Mouse (Mus musculus) skeletal muscle tissue, postnatal 0 days (tissue): ENCODE measurements around the gene Cd300c2. TPM values are rescaled to one million over a fixed set of nuclear protein-coding genes. Genes with fewer than 3 reads are reported as not detected.

ENCODE experiments used
- polyA plus RNA-seq: library from polyadenylated mRNA; unstranded; fragments of >200 nt; fragmentation: Nextera tagmentation; extraction: Ambion mirVana; gene quantifications from 2 replicates; pipeline ENCODE4 v1.2.1, GENCODE M21; 2015

The Cd300c2 gene
- 2.0 and 2.1 TPM in 2 replicates for polyA plus RNA-seq

GRCm38 (mm10) chr11:115001474-115002040 lies at the start of gene Cd300c2:
TSS of gene Cd300c2 (minus strand) at chr11:115001880.

GRCm38 (mm10) chr11:115048259-115048658 lies 46.6 kb upstream of the Cd300c2 start, which contains the start of gene Cd300ld3:
TSS of gene Cd300ld3 (minus strand) at chr11:115048409.

GRCm38 (mm10) chr11:115037669-115038068 lies 36.0 kb upstream of the Cd300c2 start, which contains the start of gene Cd300ld5:
TSS of gene Cd300ld5 (minus strand) at chr11:115037769.

GRCm38 (mm10) chr11:115026912-115027311 lies 25.2 kb upstream of the Cd300c2 start, which contains the start of gene Cd300ld4:
TSS of gene Cd300ld4 (minus strand) at chr11:115027012.

GRCm38 (mm10) chr11:115016093-115016492 lies 14.4 kb upstream of the Cd300c2 start, which contains the start of gene Cd300ld2:
TSS of gene Cd300ld2 (minus strand) at chr11:115016193.

GRCm38 (mm10) chr11:114989793-114990192 lies 11.9 kb downstream of the Cd300c2 start, which contains the start of gene Cd300ld:
TSS of gene Cd300ld (minus strand) at chr11:114989922.

GRCm38 (mm10) chr11:114968752-114969207 lies 32.9 kb downstream of the Cd300c2 start, which contains the start of gene Cd300c:
TSS of gene Cd300c (minus strand) at chr11:114969157.

Other genes with a start within 250 kb of the Cd300c2 start
- 0.41 and 0.81 TPM in 2 replicates for gene Kif19a, start 236.5 kb downstream of the Cd300c2 start, polyA plus RNA-seq
- 1.4 and 1.9 TPM in 2 replicates for gene Btbd17, start 205.9 kb downstream of the Cd300c2 start, polyA plus RNA-seq
- gene Gpr142, start 203.0 kb downstream of the Cd300c2 start, polyA plus RNA-seq, result not detected in 2 replicates
- gene Gprc5c, start 150.7 kb downstream of the Cd300c2 start, polyA plus RNA-seq, result 37.8 and 38.2 TPM in 2 replicates
- 1.3 and 2.7 TPM in 2 replicates for gene Cd300a, start 111.8 kb downstream of the Cd300c2 start, polyA plus RNA-seq
- 0.40 and 0.62 TPM in 2 replicates for gene Cd300lb, start 67.5 kb downstream of the Cd300c2 start, polyA plus RNA-seq
- not detected in 2 replicates for gene Cd300c, start 32.7 kb downstream of the Cd300c2 start, polyA plus RNA-seq
- 0.55 and 0.78 TPM in 2 replicates for gene Cd300ld, start 12.0 kb downstream of the Cd300c2 start, polyA plus RNA-seq
- gene Cd300ld2, start 14.3 kb upstream of the Cd300c2 start, polyA plus RNA-seq, result 0.16 TPM in 1 of 2 replicates, not detected in the other
- gene Cd300ld4, start 25.1 kb upstream of the Cd300c2 start, polyA plus RNA-seq, result not detected in 2 replicates
- not detected in 2 replicates for gene Cd300ld5, start 35.9 kb upstream of the Cd300c2 start, polyA plus RNA-seq
- gene Cd300ld3, start 46.5 kb upstream of the Cd300c2 start, polyA plus RNA-seq, result not detected in 2 replicates
- not detected in 2 replicates for gene Cd300e, start 60.3 kb upstream of the Cd300c2 start, polyA plus RNA-seq
- 1.1 and 1.5 TPM in 2 replicates for gene Rab37, start 89.6 kb upstream of the Cd300c2 start, polyA plus RNA-seq
- 0.62 and 0.94 TPM in 2 replicates for gene Cd300lf, start 132.1 kb upstream of the Cd300c2 start, polyA plus RNA-seq
- gene Slc9a3r1, start 161.5 kb upstream of the Cd300c2 start, polyA plus RNA-seq, result 6.8 and 9.1 TPM in 2 replicates
- gene Tmem104, start 185.6 kb upstream of the Cd300c2 start, polyA plus RNA-seq, result 5.4 and 6.4 TPM in 2 replicates
- 16.0 and 17.3 TPM in 2 replicates for gene Nat9, start 186.0 kb upstream of the Cd300c2 start, polyA plus RNA-seq